Mouse (Mus musculus) forebrain, embryonic 13.5 days (tissue): Measurements from ENCODE around the gene Nsfl1c. TPM values are rescaled to one million over a fixed set of nuclear protein-coding genes. Genes with fewer than 3 reads are reported as not detected.
"Not testable (repeated sequence)": the region's sequence is repeated elsewhere in the genome, so short reads cannot be mapped to it uniquely, and the experiment has no call there.

Experiments used
- ATAC-seq: fragments of 200-750 bp; cut with Nextera tagmentation; 2 replicates; pipeline ENCODE4 v1.8.0; 2017
- H3K27ac ChIP-seq: fragments of 300-500 bp; sonication (generic); 2 replicates; pipeline ENCODE4 v1.5.1; 2015; ENCODE audit warnings: inconsistent platforms, mild to moderate bottlenecking, moderate library complexity
- H3K27me3 ChIP-seq: fragments of 300-500 bp; sonication (generic); 2 replicates; pipeline ENCODE4 v1.6.1; 2015; ENCODE audit warnings: mild to moderate bottlenecking, inconsistent platforms
- H3K36me3 ChIP-seq: fragments of 300-500 bp; sonication (generic); 2 replicates; pipeline ENCODE4 v1.6.1; 2015; ENCODE audit warnings: mild to moderate bottlenecking, inconsistent platforms; ENCODE audit not compliant: poor library complexity, severe bottlenecking
- H3K4me1 ChIP-seq: fragments of 300-500 bp; sonication (generic); 2 replicates; pipeline ENCODE4 v1.6.1; 2015; ENCODE audit warnings: inconsistent platforms
- H3K4me2 ChIP-seq: fragments of 300-500 bp; sonication (generic); 2 replicates; pipeline ENCODE4 v1.6.1; 2015; ENCODE audit warnings: inconsistent platforms, mild to moderate bottlenecking, moderate library complexity
- H3K4me3 ChIP-seq: fragments of 300-500 bp; sonication (generic); 2 replicates; pipeline ENCODE4 v1.5.1; 2015; ENCODE audit warnings: mild to moderate bottlenecking, inconsistent platforms
- H3K9ac ChIP-seq: fragments of 300-500 bp; sonication (generic); 2 replicates; pipeline ENCODE4 v1.6.1; 2015; ENCODE audit warnings: mild to moderate bottlenecking, inconsistent platforms
- H3K9me3 ChIP-seq: fragments of 300-500 bp; sonication (generic); replicated peaks from 2 replicates; pipeline ENCODE4 v1.6.1; 2016; ENCODE audit warnings: inconsistent platforms
- WGBS: fragments of 180-500 bp; shearing (Covaris S2); methylation state at CpG from one replicate; pipeline ENCODE4 v1.1.7; 2015; 5-methylcytosine and 5-hydroxymethylcytosine counted together
- polyA plus RNA-seq: library from polyadenylated mRNA; unstranded; fragments of >200 nt; fragmentation: Nextera tagmentation; extraction: Ambion mirVana; gene quantifications from 2 replicates; pipeline ENCODE4 v1.2.1, GENCODE M21; 2015

Nsfl1c gene
- polyA plus RNA-seq = 282 and 294 TPM in 2 replicates

DNA sequence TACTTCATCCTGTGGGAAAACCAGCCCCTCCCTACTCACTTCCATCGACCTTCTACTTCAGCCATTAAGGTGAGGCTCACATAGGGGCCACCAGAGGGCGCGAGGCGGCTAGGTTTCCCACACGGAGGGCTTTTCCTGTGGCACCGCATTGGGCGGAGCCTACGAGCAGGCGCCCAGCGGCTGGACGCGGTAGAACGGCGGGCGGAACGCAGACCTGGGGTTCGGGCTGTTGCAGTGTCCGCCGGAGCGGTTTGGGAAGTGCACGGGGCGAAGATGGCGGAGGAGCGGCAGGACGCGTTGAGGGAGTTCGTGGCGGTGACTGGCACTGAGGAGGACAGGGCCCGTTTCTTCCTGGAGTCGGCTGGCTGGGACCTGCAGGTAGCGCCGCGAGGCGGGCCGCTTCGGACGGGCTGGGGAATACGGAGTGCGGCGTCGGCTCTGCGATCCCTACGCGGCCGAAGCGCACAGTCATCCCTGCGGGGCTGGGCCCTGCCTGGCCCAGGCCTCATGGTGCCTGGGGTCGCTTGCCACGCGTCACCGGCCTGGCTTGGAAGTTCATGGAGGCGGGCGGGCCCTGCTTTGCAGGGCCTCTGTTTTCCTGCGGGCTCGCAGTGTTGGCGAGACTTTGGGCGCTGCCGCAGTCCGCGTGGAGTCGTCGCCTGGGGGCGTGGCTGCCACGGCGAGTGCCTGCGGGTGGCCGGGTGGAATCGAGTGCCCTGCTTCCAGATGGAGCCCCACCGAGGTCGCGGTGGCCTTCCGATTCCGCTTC, at the start of gene Nsfl1c:
Gene Nsfl1c, plus strand, starts transcription at position 148 of the 769 bp plus-strand sequence.
- peak within 1 kb of the TSS; percentile 86 for H3K4me2 ChIP-seq
- H3K27me3 ChIP-seq = no peaks in the 10 kb centered on the region
- peaks cover 28% of the 10 kb centered on the region for H3K4me1 ChIP-seq
- WGBS = under 1% methylated on average over 72 of the region's 73 CpGs
- peak; percentile 100 for ATAC-seq
- H3K4me3 ChIP-seq = peak within 1 kb of the TSS; percentile 95
- peak within 1 kb of the TSS; percentile 92 for H3K9ac ChIP-seq
- peak within 1 kb of the TSS; percentile 54 for H3K27ac ChIP-seq
- peaks cover 27% of the 10 kb centered on the region; the same call in 1 of the 2 replicates for H3K36me3 ChIP-seq
- H3K9me3 ChIP-seq = no peaks in the 10 kb centered on the region

DNA sequence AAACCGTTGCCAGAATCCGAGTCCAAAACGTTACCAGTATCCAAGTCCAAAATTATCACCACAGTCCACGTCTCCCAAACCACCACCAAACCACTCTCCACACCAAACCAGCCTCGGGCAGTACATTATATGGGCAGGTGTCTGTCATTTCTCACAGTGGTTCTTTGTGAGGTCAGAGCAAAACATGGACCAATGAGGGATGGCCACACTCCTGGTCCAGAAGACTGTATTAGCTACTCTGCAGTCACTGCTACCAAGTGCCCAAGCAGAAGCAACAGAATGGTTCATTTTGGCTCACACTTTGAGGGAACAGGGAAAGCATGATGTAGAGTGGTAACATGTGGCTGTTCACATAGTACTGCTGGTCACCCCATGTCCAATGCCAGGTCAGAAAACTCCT, 17.9 kb upstream of the Nsfl1c start, which contains the start of gene 4921509C19Rik:
Gene 4921509C19Rik, minus strand, starts transcription at position 101 of the 400 bp plus-strand sequence.
- not testable (repeated sequence) for ATAC-seq, H3K36me3 ChIP-seq, H3K27ac ChIP-seq, H3K4me2 ChIP-seq, H3K4me3 ChIP-seq, H3K9ac ChIP-seq, H3K4me1 ChIP-seq, H3K9me3 ChIP-seq, H3K27me3 ChIP-seq
- WGBS = 92% methylated on average over 5 of the region's 5 CpGs

DNA sequence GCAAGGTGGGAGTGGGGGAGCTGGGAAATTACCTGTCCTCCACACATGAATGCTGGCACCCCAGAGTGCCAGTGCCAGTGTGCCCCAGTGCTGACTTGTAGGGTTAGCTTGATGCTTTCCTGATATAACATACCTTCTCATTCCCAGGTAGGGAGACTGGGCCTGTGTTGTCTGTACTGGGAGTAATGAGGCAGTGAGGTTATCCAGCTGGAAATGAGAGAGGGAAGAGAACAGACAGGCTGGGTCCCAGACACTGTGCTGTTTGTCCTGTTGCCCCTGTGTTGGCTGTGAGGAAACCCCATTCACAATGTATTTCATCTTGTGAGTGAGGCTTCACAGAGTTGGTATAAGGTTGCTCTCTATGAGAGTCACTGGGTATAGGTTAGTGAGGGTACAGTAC, 7.5 kb upstream of the Nsfl1c start:
- no peak for ATAC-seq
- H3K36me3 ChIP-seq = no peaks in the 10 kb centered on the region
- no peak overlapping the region for H3K9ac ChIP-seq
- H3K27me3 ChIP-seq = no peaks in the 10 kb centered on the region
- no peak overlapping the region for H3K27ac ChIP-seq
- no peaks in the 10 kb centered on the region for H3K9me3 ChIP-seq
- no peak overlapping the region for H3K4me2 ChIP-seq
- no peaks in the 10 kb centered on the region for H3K4me1 ChIP-seq
- no peak overlapping the region for H3K4me3 ChIP-seq

DNA sequence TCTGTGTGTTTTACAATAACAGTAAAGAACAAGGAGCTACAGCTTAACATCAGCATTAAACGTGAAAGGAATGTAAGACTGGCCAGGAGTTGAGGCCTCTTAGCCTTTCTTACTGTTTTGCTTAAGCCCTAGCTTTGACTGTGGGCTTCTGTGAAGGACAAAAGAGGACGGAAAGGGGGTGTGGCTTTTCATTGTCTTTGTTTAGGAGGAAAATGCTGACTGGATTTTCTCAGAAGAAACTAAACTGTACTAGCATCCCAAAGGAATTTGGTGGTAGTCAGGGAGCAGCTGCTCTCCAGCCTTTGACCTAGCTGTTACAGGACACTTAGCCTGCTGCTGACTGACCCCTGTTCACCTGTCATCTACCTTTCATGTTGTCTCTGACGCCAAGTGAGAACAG, 4.4 kb downstream of the Nsfl1c start:
- no peak for ATAC-seq
- H3K36me3 ChIP-seq = peaks cover 57% of the 10 kb centered on the region
- H3K4me3 ChIP-seq = no peak overlapping the region
- H3K27ac ChIP-seq = no peak overlapping the region
- H3K4me1 ChIP-seq = peaks cover 28% of the 10 kb centered on the region
- no peaks in the 10 kb centered on the region for H3K27me3 ChIP-seq
- WGBS = 24% methylated on average over 3 of the region's 3 CpGs
- no peak overlapping the region for H3K9ac ChIP-seq
- no peak overlapping the region for H3K4me2 ChIP-seq
- H3K9me3 ChIP-seq = no peaks in the 10 kb centered on the region

DNA sequence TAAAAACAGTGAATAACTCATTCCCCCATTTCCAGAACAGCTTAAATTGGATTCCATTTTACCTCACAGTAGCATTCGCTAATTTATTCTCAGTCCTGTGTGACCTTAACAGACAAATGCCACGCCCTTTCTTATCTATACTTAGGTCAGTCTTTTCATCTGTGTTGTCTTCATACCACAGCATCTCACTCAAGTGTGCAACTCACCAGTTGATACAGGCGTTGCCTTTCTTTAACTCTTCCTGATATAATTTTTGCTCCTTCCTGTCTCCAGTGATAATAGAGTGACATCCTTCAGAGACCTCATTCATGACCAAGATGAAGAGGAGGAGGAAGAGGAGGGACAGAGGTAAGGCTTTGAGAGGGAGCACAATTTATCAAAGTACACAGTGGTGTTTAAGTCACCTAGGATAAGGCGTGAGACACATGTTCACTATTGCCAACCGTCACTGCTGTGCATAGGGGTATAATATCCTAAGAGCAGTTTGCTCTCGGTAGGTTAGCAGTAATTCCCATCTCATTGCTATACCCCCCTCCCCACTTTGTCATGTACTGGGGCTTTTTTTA, 6.5 kb downstream of the Nsfl1c start:
- no peak for ATAC-seq
- no peak overlapping the region for H3K4me2 ChIP-seq
- peaks cover 19% of the 10 kb centered on the region; the same call in 1 of the 2 replicates for H3K4me1 ChIP-seq
- 94% methylated on average over 6 of the region's 6 CpGs for WGBS
- no peak overlapping the region for H3K27ac ChIP-seq
- no peaks in the 10 kb centered on the region for H3K9me3 ChIP-seq
- peaks cover 77% of the 10 kb centered on the region for H3K36me3 ChIP-seq
- H3K27me3 ChIP-seq = no peaks in the 10 kb centered on the region
- H3K4me3 ChIP-seq = no peak overlapping the region
- no peak overlapping the region for H3K9ac ChIP-seq

DNA sequence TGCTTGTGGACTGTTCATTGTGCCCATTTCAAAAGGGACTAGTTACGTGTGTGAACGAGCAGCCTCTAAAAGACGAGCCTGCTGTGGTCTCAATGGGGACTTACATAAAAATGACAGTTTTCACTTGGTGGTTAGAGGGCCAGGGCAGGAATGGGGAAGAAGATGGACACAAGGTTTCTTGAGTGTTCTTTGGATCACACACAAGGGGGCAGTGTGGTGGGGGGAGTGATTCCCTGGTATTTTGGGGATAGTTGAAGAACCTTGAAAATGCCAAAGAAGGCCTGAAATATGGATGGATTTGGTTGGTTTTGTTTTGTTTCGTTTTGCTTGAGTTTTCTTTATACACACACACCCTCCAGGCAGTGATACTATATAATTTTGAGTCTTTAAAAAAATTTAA, 10.2 kb downstream of the Nsfl1c start:
- no peak overlapping the region for H3K4me2 ChIP-seq
- ATAC-seq = no peak
- no peak overlapping the region for H3K9ac ChIP-seq
- H3K9me3 ChIP-seq = no peaks in the 10 kb centered on the region
- no peak overlapping the region for H3K27ac ChIP-seq
- H3K4me3 ChIP-seq = no peak overlapping the region
- peaks cover 86% of the 10 kb centered on the region for H3K36me3 ChIP-seq
- WGBS = 85% methylated on average over 4 of the region's 4 CpGs
- no peaks in the 10 kb centered on the region for H3K4me1 ChIP-seq
- H3K27me3 ChIP-seq = no peaks in the 10 kb centered on the region

DNA sequence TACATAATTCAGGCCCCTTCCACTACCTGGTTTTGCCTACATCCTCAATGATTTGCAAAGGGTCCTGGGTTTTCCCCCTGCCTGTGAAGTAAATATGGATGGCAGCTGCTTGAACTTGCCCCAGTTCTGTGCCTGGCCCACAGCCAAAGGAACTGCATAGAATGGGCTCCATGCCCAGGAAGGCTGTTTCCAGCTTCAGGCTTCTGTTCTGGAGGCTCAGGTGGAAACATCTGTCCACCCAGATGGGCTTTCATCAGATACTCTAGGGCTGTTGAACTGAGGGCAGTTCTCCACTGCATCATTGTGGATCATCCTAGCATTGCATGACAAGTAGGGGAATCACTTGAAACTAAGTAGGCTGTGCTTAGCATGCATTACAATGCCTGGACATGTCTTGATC, 18.2 kb downstream of the Nsfl1c start:
- Histone ChIP-seq H3K9me3 (no peaks in the 10 kb centered on the region), H3K36me3 (peaks cover 96% of the 10 kb centered on the region), H3K9ac (no peak overlapping the region), H3K4me2 (no peak overlapping the region), H3K27me3 (no peaks in the 10 kb centered on the region), H3K4me1 (peaks cover 8% of the 10 kb centered on the region; the same call in 1 of the 2 replicates), H3K4me3 (no peak overlapping the region), H3K27ac (no peak overlapping the region)
- peak; percentile 66; the same call in 1 of the 2 replicates for ATAC-seq

DNA sequence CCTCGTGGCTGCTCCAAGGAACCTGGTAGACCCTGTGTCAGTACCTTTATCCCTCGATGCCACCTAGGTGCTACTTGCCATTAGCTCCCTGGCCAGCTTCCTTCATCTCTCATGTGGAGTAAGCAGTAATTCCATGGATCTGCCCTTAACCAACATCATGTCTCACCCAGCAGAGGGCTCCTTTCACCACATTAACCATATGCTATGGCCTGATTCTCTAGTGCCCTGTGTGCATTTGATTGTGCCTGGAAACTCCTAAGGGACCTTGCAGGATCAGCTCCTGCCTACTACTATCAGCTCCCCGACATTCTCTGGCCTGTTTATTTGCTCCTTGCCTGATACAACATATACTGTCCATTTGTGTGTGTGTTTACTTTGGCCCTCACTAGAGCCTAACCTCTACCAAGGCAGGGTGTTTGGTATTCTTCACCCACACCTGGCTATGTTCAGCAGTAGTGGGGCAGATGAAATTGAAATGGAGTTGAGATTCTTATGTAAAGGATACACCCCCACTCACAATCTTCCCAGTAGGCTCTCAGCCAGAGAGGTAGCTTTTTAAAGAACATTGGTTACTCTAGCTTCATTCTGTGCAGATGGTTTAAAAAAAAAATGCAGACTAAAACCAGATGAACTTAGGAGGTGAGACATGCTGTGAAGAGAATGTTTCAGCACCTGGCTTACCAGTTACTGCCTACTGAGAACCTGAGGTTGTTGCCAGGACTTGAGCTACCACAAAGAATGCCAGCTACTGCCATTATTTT, 19.7 kb downstream of the Nsfl1c start:
- Histone ChIP-seq H3K9me3 (no peaks in the 10 kb centered on the region), H3K9ac (no peak overlapping the region), H3K27me3 (no peaks in the 10 kb centered on the region), H3K4me3 (no peak overlapping the region), H3K4me1 (peaks cover 8% of the 10 kb centered on the region; the same call in 1 of the 2 replicates), H3K4me2 (no peak overlapping the region), H3K36me3 (peaks cover 82% of the 10 kb centered on the region), H3K27ac (no peak overlapping the region)
- ATAC-seq = no peak
- 90% methylated on average over 3 of the region's 3 CpGs for WGBS

DNA sequence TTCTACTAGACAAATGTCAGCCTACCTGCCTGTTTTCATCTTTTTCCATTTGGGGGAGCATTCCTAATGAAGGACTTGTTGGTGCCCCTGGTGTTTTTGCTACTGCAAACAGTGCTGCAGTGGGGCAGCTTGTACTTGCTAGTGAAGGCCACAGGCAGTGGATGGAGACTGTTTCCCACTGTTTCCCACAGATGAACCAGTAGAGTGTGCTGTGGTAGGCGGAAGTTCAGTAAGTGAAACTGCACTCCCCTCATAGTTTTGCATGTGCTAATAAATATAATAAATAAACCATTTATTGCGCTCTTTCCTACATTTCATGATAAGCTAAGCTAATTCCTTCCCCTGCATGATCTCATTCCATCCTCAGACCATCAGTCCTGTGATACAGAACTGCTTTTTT, 25.0 kb downstream of the Nsfl1c start:
- Histone ChIP-seq H3K4me2 (no peak overlapping the region), H3K36me3 (peaks cover 50% of the 10 kb centered on the region), H3K4me3 (no peak overlapping the region), H3K27me3 (no peaks in the 10 kb centered on the region), H3K27ac (no peak overlapping the region), H3K9ac (no peak overlapping the region), H3K9me3 (no peaks in the 10 kb centered on the region), H3K4me1 (no peaks in the 10 kb centered on the region)
- ATAC-seq = no peak
- WGBS = 90% methylated on average over 2 of the region's 2 CpGs

DNA sequence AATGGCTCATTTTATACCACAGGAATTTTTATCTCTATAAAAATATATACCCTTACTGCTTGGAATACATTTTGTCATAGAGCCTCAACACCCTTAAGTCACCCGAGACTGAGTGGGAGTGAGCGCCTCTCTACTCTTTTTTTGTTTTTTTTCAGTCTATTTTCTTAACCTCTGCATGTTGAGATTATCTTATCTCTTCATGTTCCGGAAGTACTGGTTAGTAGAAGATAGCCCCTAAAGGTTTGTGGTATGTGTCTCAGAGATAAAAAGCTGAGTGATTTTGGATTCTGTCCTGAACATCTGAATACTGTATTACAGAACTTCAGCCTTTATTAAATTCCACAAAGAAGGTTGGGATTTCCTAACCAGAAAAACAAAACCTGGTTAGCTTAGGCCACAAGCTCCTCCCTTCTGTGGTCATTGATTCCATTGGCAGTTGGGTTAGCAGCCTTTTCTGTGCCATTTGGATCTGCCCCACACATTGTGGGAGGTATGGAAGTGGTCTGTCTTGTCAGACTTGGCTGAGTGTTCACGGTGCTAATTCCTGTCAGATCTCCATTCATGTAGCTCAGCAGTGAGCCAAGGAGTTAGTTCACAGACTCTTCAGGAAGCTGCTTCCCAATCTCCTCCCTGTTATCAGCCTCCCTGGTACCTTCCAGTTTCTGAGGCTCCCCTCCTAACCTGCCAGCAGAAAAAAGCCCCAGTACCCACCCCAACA, 30.5 kb downstream of the Nsfl1c start:
- no peak overlapping the region for H3K9ac ChIP-seq
- no peak overlapping the region for H3K4me2 ChIP-seq
- no peaks in the 10 kb centered on the region for H3K4me1 ChIP-seq
- no peaks in the 10 kb centered on the region for H3K9me3 ChIP-seq
- no peak for ATAC-seq
- H3K27ac ChIP-seq = no peak overlapping the region
- peaks cover 16% of the 10 kb centered on the region for H3K36me3 ChIP-seq
- no peak overlapping the region for H3K4me3 ChIP-seq
- no peaks in the 10 kb centered on the region for H3K27me3 ChIP-seq
- 73% methylated on average over 4 of the region's 4 CpGs for WGBS

DNA sequence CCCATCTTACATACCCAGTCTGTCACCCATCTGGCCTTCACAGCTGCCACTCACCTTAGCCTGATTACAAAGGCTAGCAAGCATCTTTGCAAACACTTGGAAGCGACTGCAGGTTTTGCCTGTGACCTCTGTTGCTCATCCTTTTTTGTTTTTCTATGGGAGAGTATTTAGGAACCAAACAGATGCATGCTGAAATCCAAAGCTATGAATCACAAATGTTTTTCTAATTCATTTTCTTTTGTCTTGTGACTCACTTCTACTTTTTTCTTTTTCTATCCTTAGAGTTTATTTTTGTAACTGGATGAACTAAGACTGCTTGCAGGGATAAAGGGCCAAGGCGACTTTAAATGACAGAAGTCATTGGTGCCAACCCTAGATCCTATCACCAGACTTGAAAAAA, 31.5 kb downstream of the Nsfl1c start:
- Histone ChIP-seq H3K4me2 (no peak overlapping the region), H3K9me3 (no peaks in the 10 kb centered on the region), H3K27ac (no peak overlapping the region), H3K9ac (no peak overlapping the region), H3K27me3 (no peaks in the 10 kb centered on the region), H3K4me1 (no peaks in the 10 kb centered on the region), H3K4me3 (no peak overlapping the region), H3K36me3 (peaks cover 9% of the 10 kb centered on the region)
- WGBS = 64% methylated on average over 2 of the region's 2 CpGs
- no peak for ATAC-seq

DNA sequence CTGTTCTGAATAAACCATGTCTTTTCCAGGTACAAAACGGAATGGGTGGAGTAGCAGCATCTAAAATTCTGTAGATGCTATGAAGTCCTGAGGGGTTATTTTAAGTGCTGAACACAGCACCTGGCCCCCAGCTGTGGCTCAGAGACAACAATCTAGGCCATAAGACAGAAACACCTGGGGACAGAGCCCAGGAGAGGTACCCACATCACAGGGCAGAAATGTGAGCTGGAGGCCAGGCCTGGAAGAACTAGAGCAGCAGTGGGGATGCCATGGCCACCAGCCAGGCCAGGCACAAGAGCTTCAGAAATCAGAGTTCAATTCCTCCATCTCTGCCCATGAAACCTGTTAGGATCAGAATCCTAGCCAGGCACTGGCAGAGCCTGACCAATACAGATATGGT, 34.1 kb downstream of the Nsfl1c start:
- Histone ChIP-seq H3K4me1 (no peaks in the 10 kb centered on the region), H3K4me2 (no peak overlapping the region), H3K9ac (no peak overlapping the region)

More for the DNA sequence above, 34.1 kb downstream of the Nsfl1c start:
- no peaks in the 10 kb centered on the region for H3K27me3 ChIP-seq
- no peak for ATAC-seq
- no peak overlapping the region for H3K27ac ChIP-seq
- no peaks in the 10 kb centered on the region for H3K9me3 ChIP-seq
- WGBS = 88% methylated on average over 1 of the region's 1 CpGs
- no peaks in the 10 kb centered on the region for H3K36me3 ChIP-seq
- H3K4me3 ChIP-seq = no peak overlapping the region
